Mouse (Mus musculus): ENCODE measurements around the gene Fam19a2.

Gene Fam19a2

GRCm38 (mm10) chr10:123567677-123568076, 303.9 kb downstream of the Fam19a2 start:
- DNase-seq (ENCODE audit: low read depth, low spot score): no peak

GRCm38 (mm10) chr10:123570616-123571188, 306.9 kb downstream of the Fam19a2 start:
- DNase-seq (ENCODE audit: low read depth, low spot score): no peak

- DNase-seq (ENCODE audit: low read depth, low spot score): no peak
These were observed 308.7 kb downstream of the Fam19a2 start for GRCm38 (mm10) chr10:123572342-123573070.

- DNase-seq (ENCODE audit: low read depth, low spot score): no peak
These were observed 314.0 kb downstream of the Fam19a2 start for GRCm38 (mm10) chr10:123577823-123578222.

- no peak for DNase-seq (ENCODE audit: low read depth, low spot score)
These were observed 315.2 kb downstream of the Fam19a2 start for GRCm38 (mm10) chr10:123579012-123579411.

- no peak for DNase-seq (ENCODE audit: low read depth, low spot score)
These were observed 331.2 kb downstream of the Fam19a2 start for GRCm38 (mm10) chr10:123595043-123595442.

- no peak for DNase-seq (ENCODE audit: low read depth, low spot score)
These were observed 333.3 kb downstream of the Fam19a2 start for GRCm38 (mm10) chr10:123597059-123597458.

- DNase-seq (ENCODE audit: low read depth, low spot score): no peak
These were observed 341.9 kb downstream of the Fam19a2 start for GRCm38 (mm10) chr10:123605671-123606070.

- DNase-seq (ENCODE audit: low read depth, low spot score): no peak
These were observed 362.9 kb downstream of the Fam19a2 start for GRCm38 (mm10) chr10:123626691-123627090.

- DNase-seq (ENCODE audit: low read depth, low spot score): no peak
These were observed 365.5 kb downstream of the Fam19a2 start for GRCm38 (mm10) chr10:123629248-123629744.

GRCm38 (mm10) chr10:123632029-123632428, 368.2 kb downstream of the Fam19a2 start:
- DNase-seq (ENCODE audit: low read depth, low spot score): no peak

GRCm38 (mm10) chr10:123636655-123637054, 372.9 kb downstream of the Fam19a2 start:
- no peak for DNase-seq (ENCODE audit: low read depth, low spot score)

GRCm38 (mm10) chr10:123637496-123637895, 373.7 kb downstream of the Fam19a2 start:
- DNase-seq (ENCODE audit: low read depth, low spot score): no peak

GRCm38 (mm10) chr10:123645568-123645967, 381.8 kb downstream of the Fam19a2 start:
- DNase-seq (ENCODE audit: low read depth, low spot score): no peak

- DNase-seq (ENCODE audit: low read depth, low spot score): no peak
These were observed 407.4 kb downstream of the Fam19a2 start for GRCm38 (mm10) chr10:123671208-123671607.

- DNase-seq (ENCODE audit: low read depth, low spot score): no peak
These were observed 414.6 kb downstream of the Fam19a2 start for GRCm38 (mm10) chr10:123678284-123678864.

GRCm38 (mm10) chr10:123682718-123683255, 419.0 kb downstream of the Fam19a2 start:
- DNase-seq (ENCODE audit: low read depth, low spot score): no peak

GRCm38 (mm10) chr10:123692186-123692925, 428.6 kb downstream of the Fam19a2 start:
- no peak for DNase-seq (ENCODE audit: low read depth, low spot score)

GRCm38 (mm10) chr10:123692926-123693224, 429.1 kb downstream of the Fam19a2 start:
- no peak for DNase-seq (ENCODE audit: low read depth, low spot score)

GRCm38 (mm10) chr10:123702595-123702994, 438.8 kb downstream of the Fam19a2 start:
- no peak for DNase-seq (ENCODE audit: low read depth, low spot score)

- DNase-seq (ENCODE audit: low read depth, low spot score): no peak
These were observed 443.2 kb downstream of the Fam19a2 start for GRCm38 (mm10) chr10:123707026-123707425.

- DNase-seq (ENCODE audit: low read depth, low spot score): no peak
These were observed 446.9 kb downstream of the Fam19a2 start for GRCm38 (mm10) chr10:123710738-123711137.
